Mouse (Mus musculus): Measurements from ENCODE around the gene Mapk12.

DNA sequence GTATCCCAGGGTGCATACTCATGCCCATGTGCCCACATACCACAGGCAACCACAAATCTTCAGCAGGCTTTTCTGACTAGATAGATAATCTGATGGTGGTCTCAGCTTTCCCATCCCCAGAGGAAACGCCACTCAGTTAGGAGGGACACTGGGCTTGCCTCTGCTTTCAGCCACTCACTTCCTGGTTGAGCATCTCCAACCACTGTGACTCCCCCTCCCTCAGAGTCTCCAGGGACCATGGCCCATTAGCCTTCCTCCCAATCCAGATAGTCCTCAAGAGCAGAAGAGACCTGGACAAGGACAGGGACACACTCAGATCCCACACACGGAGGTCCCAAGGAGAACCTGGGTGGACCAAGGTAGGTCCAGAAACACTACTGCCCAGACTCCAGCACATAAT lies 2.6 kb upstream of the Mapk12 start:
- no peak for TF ChIP-seq POLR2A (IDR thresholded peaks at IDR 0.05; ENCODE audit: insufficient read length, low read depth)
- no peak for TF ChIP-seq MYOG (IDR thresholded peaks at IDR 0.05; ENCODE audit: control insufficient read depth in 1 of 3, insufficient read depth in 1 of 3, insufficient read length in 2 of 3, low read depth in 2 of 3)
- TF ChIP-seq MAX (IDR thresholded peaks at IDR 0.05; ENCODE audit: low read depth), result no peak
- no peak for TF ChIP-seq USF1 (IDR thresholded peaks at IDR 0.05; ENCODE audit: low read depth)
- no peak for TF ChIP-seq TCF3 (IDR thresholded peaks at IDR 0.05; ENCODE audit: insufficient read length, low read depth)
- TF ChIP-seq TCF12 (IDR thresholded peaks at IDR 0.05; ENCODE audit: insufficient read depth, poor library complexity, severe bottlenecking), result no peak
- no peak for TF ChIP-seq E2F4 (IDR thresholded peaks at IDR 0.05; ENCODE audit: insufficient read depth)
- no peak for TF ChIP-seq POLR2AphosphoS2 (IDR thresholded peaks at IDR 0.05; ENCODE audit: insufficient read length, low read depth)
- TF ChIP-seq CEBPB (IDR thresholded peaks at IDR 0.05; ENCODE audit: insufficient read depth, poor library complexity, severe bottlenecking), result no peak
- no peak for TF ChIP-seq MYOD1 (IDR thresholded peaks at IDR 0.05; ENCODE audit: control insufficient read depth in 1 of 3, insufficient read length in 2 of 3, low read depth in 2 of 3)
- no peak for TF ChIP-seq REST (IDR thresholded peaks at IDR 0.05; ENCODE audit: insufficient read depth, insufficient read length)
- no peak for TF ChIP-seq SRF (IDR thresholded peaks at IDR 0.05; ENCODE audit: control insufficient read depth, insufficient read length, low read depth)
